Mouse (Mus musculus): Measurements from ENCODE around the gene Tmem150a. TPM values are rescaled to one million over a fixed set of nuclear protein-coding genes. Genes with fewer than 3 reads are reported as not detected.

Gene Tmem150a
- 10 to 100 TPM in 1 of 2 experiments, 1 to 10 TPM in 1; 8.0 to 14.0 TPM for total RNA-seq (2021)
- long read RNA-seq, experiment 1, transcript Tmem150a-201 (8 exons, 1,546 nt) = major isoform, 5 of 9 reads
- long read RNA-seq, experiment 1, partial matches to known transcripts = 0 of 9 reads
- long read RNA-seq, experiment 1, other reads (novel, unspliced or antisense) = 4 of 9 reads
- long read RNA-seq, experiment 2, partial matches to known transcripts = 0 of 4 reads
- long read RNA-seq, experiment 2, other reads (novel, unspliced or antisense) = 3 of 4 reads

GRCm38 (mm10) chr6:72355066-72355911, at the start of gene Tmem150a:
Gene Tmem150a, plus strand, starts transcription at chr6:72355447.
- DNase-seq = peak; percentile 88

GRCm38 (mm10) chr6:72312198-72312597, 43.0 kb upstream of the Tmem150a start:
- no peak for DNase-seq

- DNase-seq = no peak
Observed at GRCm38 (mm10) chr6:72313124-72313867, 42.0 kb upstream of the Tmem150a start.

GRCm38 (mm10) chr6:72315384-72315783, 39.9 kb upstream of the Tmem150a start:
- no peak for DNase-seq

- no peak for DNase-seq
Observed at GRCm38 (mm10) chr6:72316044-72316443, 39.2 kb upstream of the Tmem150a start.

GRCm38 (mm10) chr6:72318440-72318839, 36.8 kb upstream of the Tmem150a start:
- no peak for DNase-seq

- peak; percentile 29 for DNase-seq
Observed at GRCm38 (mm10) chr6:72319019-72319418, 36.2 kb upstream of the Tmem150a start.

- no peak for DNase-seq
Observed at GRCm38 (mm10) chr6:72322936-72323335, 32.3 kb upstream of the Tmem150a start.

GRCm38 (mm10) chr6:72323786-72324508, 31.3 kb upstream of the Tmem150a start:
- no peak for DNase-seq

GRCm38 (mm10) chr6:72326274-72326673, 29.0 kb upstream of the Tmem150a start:
- no peak for DNase-seq

GRCm38 (mm10) chr6:72329019-72329418, 26.2 kb upstream of the Tmem150a start:
- no peak for DNase-seq

- no peak for DNase-seq
Observed at GRCm38 (mm10) chr6:72330133-72330532, 25.1 kb upstream of the Tmem150a start.

GRCm38 (mm10) chr6:72333111-72333510, 22.1 kb upstream of the Tmem150a start:
- DNase-seq = no peak

GRCm38 (mm10) chr6:72340481-72340880, 14.8 kb upstream of the Tmem150a start:
- no peak for DNase-seq

GRCm38 (mm10) chr6:72344396-72345073, 10.7 kb upstream of the Tmem150a start:
- no peak for DNase-seq

GRCm38 (mm10) chr6:72345074-72345567, 10.1 kb upstream of the Tmem150a start, which contains the start of gene Usp39:
Gene Usp39, minus strand, starts transcription at chr6:72345184.
- peak; percentile 89 for DNase-seq

- no peak for DNase-seq
Observed at GRCm38 (mm10) chr6:72345633-72346032, 9.6 kb upstream of the Tmem150a start.

GRCm38 (mm10) chr6:72346261-72346660, 9.0 kb upstream of the Tmem150a start:
- DNase-seq = no peak

GRCm38 (mm10) chr6:72347166-72347941, 7.9 kb upstream of the Tmem150a start, which contains the start of gene 0610030E20Rik:
Gene 0610030E20Rik, plus strand, starts transcription at chr6:72347317.
- peak; percentile 76 for DNase-seq

GRCm38 (mm10) chr6:72348411-72348810, 6.8 kb upstream of the Tmem150a start:
- no peak for DNase-seq

All from gastrocnemius, postnatal 10 days (tissue).